Mouse (Mus musculus): ENCODE results near the gene Carhsp1.

Carhsp1 gene

DNA sequence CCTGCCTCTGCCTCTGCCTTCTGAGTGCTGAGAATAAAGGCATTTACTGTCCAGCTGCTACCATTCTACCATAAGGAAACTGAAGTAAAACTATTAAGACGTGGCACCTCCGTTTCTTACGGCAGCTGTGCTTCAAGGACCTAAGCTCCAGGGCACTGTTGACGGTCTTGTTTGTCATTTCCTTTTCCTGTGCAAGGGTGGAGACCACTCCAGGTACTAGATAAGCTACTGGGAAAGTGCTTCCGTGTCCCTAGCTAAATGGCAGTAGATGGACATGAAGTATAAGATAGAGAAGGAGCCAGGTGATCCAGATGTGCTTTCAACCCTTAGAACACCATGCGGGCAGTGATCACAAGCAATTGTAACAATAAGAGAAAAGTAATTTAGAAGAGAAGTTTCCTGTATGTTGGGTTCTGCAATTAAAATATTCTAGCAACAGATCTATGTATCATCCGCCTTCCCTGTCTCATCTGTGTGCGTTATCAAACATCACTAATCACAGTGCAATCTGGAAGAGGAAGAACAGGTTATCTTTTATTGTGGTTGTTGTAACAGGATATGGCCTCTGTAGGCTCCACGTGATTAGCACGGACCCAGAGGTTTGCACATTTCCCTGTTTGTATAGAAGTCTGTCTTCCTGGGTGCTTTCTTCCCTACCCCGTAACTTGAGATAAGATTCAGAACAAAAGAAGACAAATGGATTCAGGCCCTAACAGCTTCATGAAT lies 32.3 kb downstream of the Carhsp1 start:
- DNase-seq (ENCODE audit: low read depth, low spot score), result no peak

DNA sequence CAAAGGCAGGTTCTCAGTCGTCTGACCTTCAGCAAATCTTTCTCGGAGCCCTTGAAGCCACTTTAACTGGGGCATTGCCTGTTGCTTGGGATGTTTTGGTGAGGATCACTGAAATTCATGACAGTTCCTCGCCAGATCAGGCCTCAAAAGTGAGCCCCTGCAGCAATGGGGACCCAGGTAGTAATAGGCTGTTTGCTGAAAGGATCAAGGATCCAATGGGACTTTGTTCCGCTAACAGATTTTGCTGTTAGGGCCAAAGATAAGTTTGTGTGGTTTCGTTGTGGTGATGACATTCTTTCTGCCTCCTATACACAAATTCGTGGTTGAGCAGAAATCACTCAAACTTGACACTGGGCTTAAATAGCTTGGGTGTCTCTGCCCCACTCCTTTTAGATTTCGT lies 33.8 kb downstream of the Carhsp1 start:
- peak; percentile 29 for DNase-seq (ENCODE audit: low read depth, low spot score)

DNA sequence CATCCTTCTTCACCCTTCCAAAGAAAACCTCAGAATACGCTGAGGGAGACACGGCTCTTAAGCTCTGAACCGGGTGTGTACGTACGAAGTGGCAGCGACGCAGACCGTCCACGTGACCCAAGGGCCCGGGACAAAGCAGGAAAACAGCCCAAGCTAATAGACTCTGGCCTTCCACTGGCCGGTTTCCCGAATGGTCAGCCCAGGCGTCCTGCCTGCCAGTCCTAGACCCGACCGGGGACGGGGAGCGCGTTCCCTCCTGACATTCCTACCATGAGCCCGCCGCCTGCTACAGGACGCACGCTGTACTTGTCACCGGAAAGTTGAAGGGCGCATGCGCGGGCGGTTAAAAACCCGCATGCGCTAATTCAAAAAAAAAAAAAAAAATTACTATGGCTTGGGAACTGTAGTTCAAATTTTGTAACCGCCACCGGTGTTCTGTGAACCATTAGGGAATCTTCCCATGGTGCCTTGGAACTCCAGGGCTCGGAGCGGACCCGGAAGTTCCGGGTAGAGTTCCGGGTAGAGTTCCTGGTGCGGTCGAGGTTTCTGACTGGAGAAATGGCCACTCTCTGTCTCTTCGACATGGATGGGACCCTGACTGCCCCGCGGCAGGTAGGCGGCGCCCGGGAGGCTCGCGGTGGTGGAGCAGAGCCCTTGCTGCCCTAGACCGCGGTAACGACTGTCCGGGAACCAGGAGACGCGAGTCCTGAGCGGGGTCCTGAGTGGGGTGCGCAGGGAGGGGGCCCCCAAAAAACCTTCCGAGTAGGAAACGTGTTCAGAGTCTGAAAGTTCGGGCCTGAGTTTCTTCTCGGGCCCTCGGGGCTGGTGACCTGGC lies 34.5 kb downstream of the Carhsp1 start, which contains the start of the genes Pmm2 and Tmem186:
TSS of gene Pmm2 (plus strand) at position 458 of the 835 bp plus-strand sequence.
TSS of gene Tmem186 (minus strand) at position 496 of the 835 bp plus-strand sequence.
- peak; percentile 98 for DNase-seq (ENCODE audit: low read depth, low spot score)

DNA sequence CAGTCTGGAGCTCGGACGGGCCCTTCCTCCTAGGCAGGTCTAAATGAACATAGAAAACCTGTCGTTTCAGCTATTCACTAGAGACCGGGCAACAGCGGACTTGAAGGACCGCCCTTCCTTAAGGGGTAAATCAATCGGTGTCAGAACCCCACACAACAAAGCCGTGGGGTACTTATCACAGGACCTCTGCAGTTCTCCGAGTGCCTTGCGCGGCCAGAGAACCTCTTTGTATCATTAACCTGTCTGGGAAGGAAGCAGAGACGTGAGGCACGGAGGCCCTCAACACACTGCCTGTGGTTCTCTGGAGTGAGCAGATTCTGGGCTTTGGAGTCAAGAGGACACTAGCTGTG lies 35.1 kb downstream of the Carhsp1 start:
- no peak for DNase-seq (ENCODE audit: low read depth, low spot score)

DNA sequence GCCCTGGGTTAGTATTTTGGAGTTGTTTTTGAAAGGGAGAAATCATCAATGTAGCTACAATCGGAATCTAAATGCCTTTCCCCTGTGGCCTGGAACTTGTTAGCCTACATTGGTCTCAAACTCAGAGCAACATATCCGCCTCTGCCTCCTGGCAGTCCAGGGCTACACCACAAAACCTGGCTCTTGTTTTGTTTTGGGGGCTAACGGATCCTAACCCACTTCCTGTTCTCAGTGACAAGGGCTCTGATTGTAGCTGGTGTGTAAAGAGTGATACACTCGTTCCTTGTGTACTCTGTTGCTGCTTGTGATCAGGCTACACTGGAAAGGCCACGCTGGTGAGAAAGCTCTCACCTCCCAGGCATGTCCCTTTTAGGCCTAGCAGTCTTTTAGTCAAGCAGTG lies 40.5 kb downstream of the Carhsp1 start:
- DNase-seq (ENCODE audit: low read depth, low spot score), result no peak

DNA sequence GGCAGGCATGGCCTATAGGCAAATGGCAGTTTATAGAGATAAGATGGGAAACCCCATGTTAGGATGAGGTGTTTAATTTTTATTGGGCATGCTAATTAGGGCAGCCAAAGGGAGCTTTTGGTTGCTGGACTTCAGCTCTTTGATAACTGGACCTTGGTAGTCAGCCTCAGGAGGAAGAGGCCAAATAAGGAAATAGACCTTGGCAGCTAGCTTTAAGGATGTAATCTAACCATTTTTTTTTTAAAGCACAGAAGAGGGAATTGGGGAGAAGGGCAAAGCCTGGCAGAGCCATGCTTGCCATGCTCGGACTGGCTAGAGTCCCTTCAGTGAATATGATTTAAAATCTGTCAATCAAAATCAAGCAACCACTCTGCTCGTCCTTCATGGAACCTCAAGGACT lies 41.5 kb downstream of the Carhsp1 start:
- no peak for DNase-seq (ENCODE audit: low read depth, low spot score)

DNA sequence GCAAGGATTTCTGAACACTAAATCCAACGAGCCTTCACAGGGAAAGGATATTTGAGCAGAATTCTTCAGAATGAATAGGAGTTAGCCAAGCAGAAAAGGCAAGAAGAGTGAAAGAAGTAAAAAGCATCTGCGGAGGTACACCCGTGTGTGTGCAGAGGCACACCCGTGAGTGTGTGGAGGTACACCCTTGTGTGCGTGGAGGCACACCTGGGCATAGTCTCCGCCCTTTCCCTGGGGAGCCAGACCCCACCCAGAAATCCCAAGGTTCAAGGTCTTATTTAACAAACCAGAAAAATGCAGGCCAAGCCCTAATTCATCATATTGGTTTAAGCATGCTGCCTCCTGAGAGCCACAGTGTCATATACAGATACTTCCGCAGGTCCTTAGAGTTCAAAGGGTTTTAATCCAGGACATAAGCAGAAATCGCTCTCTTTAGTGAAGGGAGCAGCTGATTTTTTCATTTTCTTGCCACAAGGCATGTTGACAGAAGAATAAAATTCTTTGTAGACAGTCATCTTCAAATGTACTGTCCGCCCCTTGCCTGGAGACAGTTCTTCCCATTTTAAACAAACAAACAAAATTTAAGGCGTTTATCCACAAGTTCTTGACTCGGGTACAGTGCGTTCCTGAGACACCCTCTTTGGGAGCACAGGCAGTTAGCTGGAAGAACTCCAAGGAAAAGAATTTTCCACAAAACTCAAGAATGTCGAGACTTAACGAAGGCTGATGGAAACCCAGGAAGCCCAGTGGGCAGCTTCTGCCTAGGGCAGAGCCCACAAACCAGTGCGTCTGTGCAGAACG lies 51.4 kb downstream of the Carhsp1 start:
- DNase-seq (ENCODE audit: low read depth, low spot score), result no peak

DNA sequence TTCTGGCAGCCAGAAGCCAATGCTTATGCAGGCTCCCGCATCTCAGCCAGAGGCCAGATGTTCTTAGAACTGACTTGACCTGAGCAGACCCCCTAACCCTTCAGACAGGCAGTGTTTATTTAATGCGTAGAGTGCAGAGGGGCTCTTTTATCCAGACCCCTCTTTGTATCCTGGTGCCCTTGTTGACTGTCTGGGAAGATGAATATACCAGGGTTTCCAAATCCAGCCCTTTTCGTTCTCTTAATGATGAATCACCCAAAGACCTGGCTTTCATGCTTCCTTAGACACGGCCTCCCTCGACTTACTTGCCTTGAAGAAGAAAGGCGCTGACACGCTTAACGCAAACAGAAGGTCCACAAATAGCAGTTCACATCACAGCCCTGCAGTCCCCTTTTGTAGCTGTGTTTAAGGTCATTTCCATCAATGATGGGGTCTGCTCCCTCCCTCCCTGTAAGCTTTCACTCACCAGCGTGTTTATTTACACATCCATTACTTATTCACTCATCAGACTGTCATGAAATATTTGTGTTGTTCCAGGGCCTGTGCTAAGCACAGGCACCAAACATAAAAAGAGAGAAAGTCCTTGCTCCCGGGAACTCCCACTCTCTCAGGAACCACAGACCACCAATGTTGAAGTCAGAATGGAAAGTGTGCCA lies 52.2 kb downstream of the Carhsp1 start:
- no peak for DNase-seq (ENCODE audit: low read depth, low spot score)

DNA sequence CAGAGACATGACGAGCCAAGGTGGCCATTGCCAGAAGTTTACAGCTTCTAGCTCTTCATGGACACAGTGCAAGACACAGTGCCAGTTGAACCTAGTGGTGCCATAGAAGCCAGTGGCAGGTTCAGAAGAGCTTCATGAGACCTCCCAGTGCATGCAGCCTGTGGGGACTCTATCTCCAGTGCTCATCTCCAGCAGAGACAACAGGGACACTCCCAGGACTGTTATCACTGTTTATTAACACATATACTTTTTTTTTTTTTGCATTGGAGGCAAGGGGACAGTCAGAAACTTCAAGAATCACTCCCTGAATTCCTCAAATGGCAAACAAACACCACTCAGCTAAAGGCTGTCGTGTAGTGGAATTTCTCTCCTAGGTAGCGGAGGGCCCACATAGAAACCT lies 58.5 kb downstream of the Carhsp1 start:
- no peak for DNase-seq (ENCODE audit: low read depth, low spot score)

DNA sequence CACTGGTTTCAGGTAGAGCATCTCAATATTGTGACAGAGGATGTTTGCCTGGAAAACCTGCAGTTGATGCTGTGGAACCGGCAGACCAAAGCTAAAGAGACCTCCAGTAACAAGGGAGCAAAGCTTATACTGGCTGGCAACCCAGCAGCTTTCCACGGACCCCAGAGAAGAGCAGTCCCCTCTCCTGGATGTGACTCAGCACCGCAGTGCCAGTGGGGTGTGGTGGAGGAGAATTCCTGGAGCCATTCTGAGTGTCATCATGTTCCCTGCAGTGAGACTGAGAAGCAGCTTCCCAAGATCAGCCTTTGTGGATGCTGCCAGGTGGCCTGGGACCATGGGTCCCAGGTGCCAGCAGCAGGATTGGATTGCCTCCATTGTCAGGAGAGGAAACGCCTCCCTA lies 58.9 kb downstream of the Carhsp1 start:
- no peak for DNase-seq (ENCODE audit: low read depth, low spot score)

DNA sequence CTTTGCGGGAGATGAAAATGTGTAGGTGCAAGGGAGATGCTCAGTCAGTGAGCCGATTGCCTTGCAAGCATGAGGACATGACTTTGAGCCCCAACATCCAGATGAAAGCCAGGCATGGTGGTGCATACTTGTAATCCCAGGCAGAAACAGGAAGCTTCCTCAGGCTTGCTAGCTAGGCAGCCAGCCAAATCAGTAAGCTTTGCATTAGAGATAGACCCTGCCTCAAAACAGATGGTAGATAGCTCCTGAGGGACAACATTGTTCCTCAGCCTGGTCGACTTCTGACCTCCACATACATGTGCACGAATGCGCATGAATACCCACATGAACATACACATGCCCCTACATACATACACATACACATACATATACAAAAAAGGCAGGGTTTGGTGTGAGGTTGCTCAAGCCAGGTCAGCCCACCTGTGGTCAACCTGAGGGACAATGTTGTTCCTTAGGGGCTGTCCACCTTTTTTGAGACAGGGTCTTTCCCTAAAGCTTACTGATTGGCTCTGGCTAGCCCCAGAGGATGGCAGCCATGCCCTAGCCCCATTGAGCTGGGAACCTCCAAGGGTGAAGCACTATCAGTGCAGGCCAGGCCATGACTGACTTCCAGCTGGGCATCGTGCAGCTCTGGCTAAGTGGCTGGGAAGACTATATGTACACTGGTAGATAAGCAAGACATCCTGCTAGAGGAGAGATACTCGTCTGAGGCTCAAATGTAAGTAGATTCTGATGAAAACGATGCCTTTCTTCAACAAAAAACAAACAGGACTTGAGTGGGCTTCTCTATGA lies 59.5 kb downstream of the Carhsp1 start:
- DNase-seq (ENCODE audit: low read depth, low spot score), result no peak

DNA sequence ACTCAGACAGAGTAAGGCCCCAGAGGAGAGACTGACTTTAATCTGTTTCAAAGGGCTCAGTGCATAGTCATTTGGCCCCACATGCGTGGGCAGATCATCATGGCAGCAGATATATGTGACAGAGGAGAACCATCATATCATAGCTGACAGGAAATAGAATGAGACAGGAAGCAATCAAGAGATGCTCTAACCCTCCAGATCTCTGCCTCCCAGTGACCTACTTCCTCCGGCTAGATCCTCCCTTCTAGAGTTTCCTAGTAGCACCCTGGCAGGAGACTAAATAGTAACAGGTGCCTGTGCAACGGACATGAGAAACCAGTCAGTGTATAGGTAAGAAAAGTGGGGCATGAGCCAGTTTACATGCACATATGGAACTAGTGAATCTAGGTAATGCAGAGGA lies 61.6 kb downstream of the Carhsp1 start:
- no peak for DNase-seq (ENCODE audit: low read depth, low spot score)

Data from 3T3-L1 (cell line).